Mouse (Mus musculus) gastrocnemius, adult 2 months (tissue): Measurements from ENCODE around the gene Epn3. TPM values are rescaled to one million over a fixed set of nuclear protein-coding genes. Genes with fewer than 3 reads are reported as not detected.
A peak's percentile ranks its signal among the peaks of the same experiment; 100 is the strongest.

ENCODE experiments used
- DNase-seq: peaks from one replicate; pipeline ENCODE4 v3.0.0; 2022
- H3K27ac ChIP-seq: fragments of 200-600 bp; 2 replicates; pipeline ENCODE4 v1.8.1; 2022; ENCODE audit warnings: mild to moderate bottlenecking
- H3K4me3 ChIP-seq: fragments of 200-600 bp; 2 replicates; pipeline ENCODE4 v1.8.1; 2022; ENCODE audit warnings: mild to moderate bottlenecking, moderate library complexity
- CTCF ChIP-seq: fragments of 200-600 bp; IDR thresholded peaks from 2 replicates; pipeline ENCODE4 v1.8.1; 2022; ENCODE audit warnings: antibody characterized with exemption, mild to moderate bottlenecking, moderate library complexity
- intact Hi-C: fragments of 180-260 bp; cut with DNase I; formaldehyde crosslinking; loops from one replicate; pipeline ENCODE4 v1.15.1; 2025
- total RNA-seq, 2 experiments: library from RNA; stranded (reverse); gene quantifications; 2 replicates each; pipeline ENCODE4 v1.2.3; 2021

The Epn3 gene
- total RNA-seq, 2 experiments from 2014 or later = 0.05 TPM; not detected in 1

GRCm38 (mm10) chr11:94472916-94473706, 26.7 kb downstream of the Epn3 start:
- intact Hi-C loops = no loop called here
- TF ChIP-seq CTCF = no peak
- peak; percentile 36 for DNase-seq
- Histone ChIP-seq H3K27ac (peak overlapping the region; percentile 73), H3K4me3 (peak overlapping the region; percentile 80)

DNA sequence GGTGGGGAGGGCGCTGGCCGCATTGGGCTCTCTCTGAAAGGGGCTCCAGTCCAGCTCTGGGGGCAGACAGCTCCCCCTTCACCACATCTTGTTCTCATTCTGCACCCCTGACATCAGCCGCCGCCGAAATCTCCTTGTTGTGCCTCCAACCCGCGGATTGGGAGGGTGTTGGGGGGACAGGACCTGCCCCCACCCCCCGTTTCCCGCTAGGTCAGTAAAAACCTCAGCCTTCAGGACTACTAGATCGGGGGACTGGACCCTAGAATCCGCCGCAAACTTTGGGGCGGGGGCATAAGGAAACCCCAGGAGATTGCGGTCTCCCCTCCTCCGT, 27.2 kb downstream of the Epn3 start:
- peak; percentile 40 for DNase-seq
- TF ChIP-seq CTCF = no peak
- Histone ChIP-seq H3K4me3 (peak overlapping the region; percentile 80), H3K27ac (peak overlapping the region; percentile 73)
- intact Hi-C loops = no loop called here

DNA sequence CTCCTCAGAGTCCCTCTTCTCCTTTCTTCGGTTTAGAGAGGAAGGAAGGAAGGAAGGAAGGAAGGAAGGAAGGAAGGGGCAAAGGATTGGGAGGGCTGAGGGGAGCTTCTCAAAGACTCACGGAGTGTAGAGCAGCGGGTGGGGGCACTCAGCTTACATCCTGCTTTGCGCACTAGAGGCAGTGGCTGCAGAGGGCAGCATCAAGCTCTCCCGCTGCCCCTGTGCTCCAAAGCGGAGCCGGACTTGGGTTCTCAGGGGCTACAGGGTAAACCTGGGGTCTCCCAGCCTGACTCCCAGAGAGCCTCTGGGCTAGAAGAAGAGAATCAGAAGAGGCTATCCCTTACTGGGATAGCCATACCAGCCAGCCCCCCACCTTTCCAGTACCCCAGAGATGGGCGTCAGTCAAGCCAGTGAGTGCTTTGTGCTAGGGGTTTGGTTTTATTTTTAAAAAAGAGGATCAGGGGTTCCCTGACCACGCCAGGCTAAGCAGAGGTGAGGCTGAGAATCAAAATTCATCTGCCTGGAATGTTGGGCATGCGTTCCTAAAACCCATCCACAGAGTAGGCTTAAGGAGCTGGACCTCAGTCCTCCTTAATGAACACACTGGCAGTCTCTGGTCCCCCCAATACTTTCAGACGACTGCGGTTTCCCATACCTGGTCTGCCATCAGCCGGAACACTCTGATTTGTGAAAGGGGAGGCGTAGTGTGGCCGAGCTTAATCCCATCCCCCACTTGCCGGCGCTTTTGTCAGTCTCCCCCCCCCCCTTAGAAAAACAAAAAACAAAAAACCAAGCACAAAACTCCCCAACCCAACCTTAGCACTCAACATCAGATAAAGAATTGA, 27.8 kb downstream of the Epn3 start:
- intact Hi-C loops = no loop called here
- Histone ChIP-seq H3K4me3 (peak overlapping the region; percentile 80), H3K27ac (peak overlapping the region; percentile 73)
- no peak for DNase-seq
- TF ChIP-seq CTCF = no peak

DNA sequence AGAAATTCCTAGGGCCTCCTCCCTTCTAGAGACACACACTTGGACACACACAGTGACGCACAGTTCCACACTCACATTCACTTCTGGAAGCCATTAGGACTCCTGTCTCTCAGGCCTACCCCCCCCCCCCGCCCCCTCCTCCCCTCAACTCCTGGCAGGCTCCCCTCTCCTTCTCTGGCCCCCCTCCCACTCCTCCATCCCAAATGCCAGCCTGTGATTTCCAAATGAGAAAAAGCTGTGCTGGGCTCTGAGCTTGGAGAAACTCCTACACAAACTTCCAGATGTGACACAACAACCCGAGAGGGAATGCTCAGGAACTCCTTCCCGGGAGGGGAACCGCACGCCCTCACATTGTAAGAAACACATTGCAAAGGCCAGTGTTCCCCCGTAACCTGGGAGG, 29.4 kb downstream of the Epn3 start:
- Histone ChIP-seq H3K4me3 (no peak overlapping the region), H3K27ac (no peak overlapping the region)
- DNase-seq = peak; percentile 42
- TF ChIP-seq CTCF = no peak
- intact Hi-C loops = no loop called here

GRCm38 (mm10) chr11:94469136-94470064, 30.4 kb downstream of the Epn3 start:
- intact Hi-C loops = no loop called here
- Histone ChIP-seq H3K27ac (peak overlapping the region; percentile 58), H3K4me3 (no peak overlapping the region)
- DNase-seq = peak; percentile 62
- no peak for TF ChIP-seq CTCF

DNA sequence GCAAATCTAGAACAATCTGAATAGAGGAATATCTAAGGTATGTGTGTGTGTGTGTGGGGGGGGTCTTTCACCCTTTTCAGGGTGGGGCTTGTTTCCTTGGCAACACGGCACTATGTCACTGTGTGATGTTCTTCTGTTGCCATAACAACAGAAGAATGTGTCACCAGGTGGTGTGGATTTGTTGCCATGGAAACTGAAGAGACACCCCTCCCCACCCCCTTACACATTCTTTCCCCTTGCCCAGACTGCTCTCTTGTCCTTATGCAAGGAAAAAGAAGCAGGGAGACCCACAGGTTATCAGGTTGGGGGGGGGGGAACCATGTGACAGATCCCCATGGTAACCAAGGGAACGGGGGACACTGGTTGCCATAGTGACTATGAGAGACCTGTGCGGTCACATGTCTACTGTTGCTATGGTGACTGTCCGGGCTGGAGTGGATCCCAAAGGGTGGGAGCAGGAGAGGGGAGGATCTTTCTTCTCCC, 31.2 kb downstream of the Epn3 start:
- 0 out of 2 replicates have a peak overlapping the region, but pooled peaks have one; percentile 38 for H3K27ac ChIP-seq
- intact Hi-C loops = no loop called here
- H3K4me3 ChIP-seq = no peak overlapping the region
- no peak for DNase-seq
- no peak for TF ChIP-seq CTCF

GRCm38 (mm10) chr11:94466333-94466855, 33.4 kb downstream of the Epn3 start:
- intact Hi-C loops = no loop called here
- no peak for DNase-seq

GRCm38 (mm10) chr11:94464170-94464569, 35.6 kb downstream of the Epn3 start:
- intact Hi-C loops = no loop called here
- Histone ChIP-seq H3K4me3 (no peak overlapping the region), H3K27ac (no peak overlapping the region)
- TF ChIP-seq CTCF = no peak
- no peak for DNase-seq

More at GRCm38 (mm10) chr11:94466333-94466855, 33.4 kb downstream of the Epn3 start:
- no peak overlapping the region for H3K27ac ChIP-seq
- TF ChIP-seq CTCF = no peak
- no peak overlapping the region for H3K4me3 ChIP-seq

DNA sequence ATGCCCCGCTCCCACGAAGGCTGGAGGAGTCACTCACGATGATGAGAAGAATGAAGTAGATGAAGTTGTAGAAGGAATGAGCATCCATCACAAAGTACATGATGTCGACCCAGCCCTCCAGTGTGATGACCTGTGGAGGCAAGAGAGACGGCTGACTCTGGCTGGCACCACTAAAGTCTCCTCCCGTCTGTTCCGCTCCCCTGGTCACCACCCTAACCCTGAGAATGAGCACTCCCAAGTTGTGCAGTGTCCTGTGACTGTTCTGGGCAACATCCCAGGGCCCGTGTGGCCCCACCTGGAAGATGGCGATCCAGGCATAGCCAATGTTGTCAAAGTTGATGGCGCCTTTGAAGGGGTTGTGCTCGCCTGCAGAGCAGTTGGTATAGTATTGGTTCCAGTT, 37.9 kb downstream of the Epn3 start:
- no peak for TF ChIP-seq CTCF
- DNase-seq = no peak
- H3K27ac ChIP-seq = no peak overlapping the region
- intact Hi-C loops = no loop called here
- no peak overlapping the region for H3K4me3 ChIP-seq

DNA sequence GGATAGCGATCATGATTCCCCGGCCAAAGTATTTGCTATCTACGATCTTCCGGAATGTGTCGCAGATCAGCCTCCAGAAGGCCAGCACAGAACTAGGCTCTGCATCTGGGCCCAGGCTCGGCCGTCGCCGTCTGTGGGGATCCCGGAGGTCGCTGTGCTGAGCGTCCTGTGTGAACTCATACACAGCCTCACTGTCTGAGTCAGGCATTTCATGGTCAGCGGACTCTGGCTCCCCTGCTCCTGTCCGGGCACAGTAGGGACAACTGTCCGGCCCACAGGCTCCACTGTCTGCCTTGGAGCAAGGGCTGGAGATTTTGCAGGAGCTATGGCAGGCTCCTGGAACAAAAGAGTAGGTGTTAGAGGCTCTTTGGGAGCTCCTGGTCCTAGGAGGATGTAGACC, 42.8 kb downstream of the Epn3 start:
- H3K27ac ChIP-seq = no peak overlapping the region
- DNase-seq = no peak
- TF ChIP-seq CTCF = no peak
- intact Hi-C loops = no loop called here
- no peak overlapping the region for H3K4me3 ChIP-seq

- no peak for TF ChIP-seq CTCF
- H3K4me3 ChIP-seq = no peak overlapping the region
- H3K27ac ChIP-seq = no peak overlapping the region
- no peak for DNase-seq
- intact Hi-C loops = no loop called here
Measured at GRCm38 (mm10) chr11:94456347-94456746, 43.4 kb downstream of the Epn3 start.
